Mouse (Mus musculus) cerebellum, adult 2 months (tissue): ENCODE measurements at regions not wholly inside any gene's neighbourhood (a gene's known extent, or its start where the extent isn't known, plus 50 kb on each side); places are given as distances from the start of the nearest gene placed in this dataset.

Experiments used
- CTCF ChIP-seq: fragments of 200-500 bp; IDR thresholded peaks from 2 replicates; pipeline ENCODE4 v1.5.1; 2011; ENCODE audit warnings: low read depth, mild to moderate bottlenecking, control low read depth, low read length, moderate library complexity, borderline replicate concordance; ENCODE audit not compliant: insufficient read depth
- POLR2A ChIP-seq: fragments of 200-500 bp; IDR thresholded peaks from 2 replicates; pipeline ENCODE4 v1.6.1; 2011; ENCODE audit warnings: low read length, control low read depth, borderline replicate concordance; ENCODE audit not compliant: insufficient read depth

- TF ChIP-seq CTCF (no peak), POLR2A (no peak)
These were observed 72.0 kb upstream of the Aldh1b1 start for GRCm38 (mm10) chr4:45726783-45727182.
